Mouse (Mus musculus) stomach, embryonic 15.5 days (tissue): ENCODE results near the gene Synpo2l. TPM values are rescaled to one million over a fixed set of nuclear protein-coding genes. Genes with fewer than 3 reads are reported as not detected.
"Not testable (repeated sequence)": the region's sequence is repeated elsewhere in the genome, so short reads cannot be mapped to it uniquely, and the experiment has no call there.

Experiments used
- ATAC-seq: fragments of 200-750 bp; cut with Nextera tagmentation; 2 replicates; pipeline ENCODE4 v1.8.0; 2017; ENCODE audit warnings: low read depth, moderate number of reproducible peaks, moderate TSS enrichment; ENCODE audit not compliant: insufficient read depth, low FRiP score
- H3K27ac ChIP-seq: fragments of 300-500 bp; sonication (generic); 2 replicates; pipeline ENCODE4 v1.5.1; 2015; ENCODE audit warnings: mild to moderate bottlenecking, inconsistent platforms
- H3K27me3 ChIP-seq: fragments of 300-500 bp; sonication (generic); replicated peaks from 2 replicates; pipeline ENCODE4 v1.6.1; 2015; ENCODE audit warnings: inconsistent platforms
- H3K36me3 ChIP-seq: fragments of 300-500 bp; sonication (generic); 2 replicates; pipeline ENCODE4 v1.6.1; 2015; ENCODE audit warnings: inconsistent platforms
- H3K4me1 ChIP-seq: fragments of 300-500 bp; sonication (generic); 2 replicates; pipeline ENCODE4 v1.6.1; 2015; ENCODE audit warnings: inconsistent platforms
- H3K4me2 ChIP-seq: fragments of 300-500 bp; sonication (generic); 2 replicates; pipeline ENCODE4 v1.6.1; 2015; ENCODE audit warnings: mild to moderate bottlenecking, inconsistent platforms
- H3K4me3 ChIP-seq: fragments of 300-500 bp; sonication (generic); replicated peaks from 2 replicates; pipeline ENCODE4 v1.5.1; 2015; ENCODE audit warnings: inconsistent platforms
- H3K9ac ChIP-seq: fragments of 300-500 bp; sonication (generic); 2 replicates; pipeline ENCODE4 v1.6.1; 2015; ENCODE audit warnings: inconsistent platforms
- H3K9me3 ChIP-seq: fragments of 300-500 bp; sonication (generic); 2 replicates; pipeline ENCODE4 v1.6.1; 2016; ENCODE audit warnings: inconsistent platforms
- WGBS: fragments of 180-500 bp; shearing (Covaris S2); methylation state at CpG from one replicate; pipeline ENCODE4 v1.1.7; 2015; 5-methylcytosine and 5-hydroxymethylcytosine counted together
- polyA plus RNA-seq: library from polyadenylated mRNA; unstranded; fragments of >200 nt; fragmentation: Nextera tagmentation; extraction: Ambion mirVana; gene quantifications from 2 replicates; pipeline ENCODE4 v1.2.1, GENCODE M21; 2015

The Synpo2l gene
- 0.45 and 0.88 TPM in 2 replicates for polyA plus RNA-seq

DNA sequence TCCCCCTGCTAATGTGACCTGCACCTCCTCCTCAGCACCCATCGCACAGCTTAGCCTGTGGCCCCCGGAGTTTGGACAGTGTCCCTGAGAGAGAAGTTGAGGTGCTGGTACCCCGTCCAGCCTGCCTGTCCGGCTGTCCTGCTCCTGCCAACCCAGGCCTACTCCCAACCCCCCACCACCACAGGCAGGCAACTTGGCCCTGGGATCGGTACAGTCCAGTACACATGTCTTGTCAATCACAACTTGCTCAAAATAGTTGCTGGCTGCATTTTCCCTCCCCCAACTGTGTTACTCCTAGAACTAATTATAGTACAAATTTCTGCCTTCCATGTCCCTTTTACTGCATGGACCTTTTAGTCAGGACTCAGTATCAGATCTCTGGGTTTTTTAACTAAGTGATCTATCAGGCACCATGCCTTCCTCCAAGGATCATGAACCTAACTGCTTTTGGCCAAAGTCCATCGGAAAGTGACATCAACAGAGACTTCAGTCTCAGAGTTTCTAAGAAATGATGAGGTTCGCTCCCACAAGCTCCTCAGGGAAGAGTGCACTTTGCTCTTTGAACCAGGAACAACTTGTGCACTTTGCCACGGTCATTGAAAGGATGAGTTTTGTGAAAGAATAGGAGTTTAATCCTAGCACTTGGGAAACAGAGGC, at the start of gene Synpo2l:
Gene Synpo2l (minus strand): TSS at position 201 of the 657 bp plus-strand sequence.
- Histone ChIP-seq H3K36me3 (no peaks in the 10 kb centered on the region), H3K27me3 (no peaks in the 10 kb centered on the region), H3K4me2 (no peak within 1 kb of the TSS), H3K4me1 (no peaks in the 10 kb centered on the region), H3K9me3 (no peaks in the 10 kb centered on the region), H3K27ac (peak within 1 kb of the TSS; percentile 35; the same call in 1 of the 2 replicates), H3K4me3 (no peak within 1 kb of the TSS), H3K9ac (no peak within 1 kb of the TSS)
- ATAC-seq = no peak
- WGBS = 75% methylated on average over 8 of the region's 8 CpGs

DNA sequence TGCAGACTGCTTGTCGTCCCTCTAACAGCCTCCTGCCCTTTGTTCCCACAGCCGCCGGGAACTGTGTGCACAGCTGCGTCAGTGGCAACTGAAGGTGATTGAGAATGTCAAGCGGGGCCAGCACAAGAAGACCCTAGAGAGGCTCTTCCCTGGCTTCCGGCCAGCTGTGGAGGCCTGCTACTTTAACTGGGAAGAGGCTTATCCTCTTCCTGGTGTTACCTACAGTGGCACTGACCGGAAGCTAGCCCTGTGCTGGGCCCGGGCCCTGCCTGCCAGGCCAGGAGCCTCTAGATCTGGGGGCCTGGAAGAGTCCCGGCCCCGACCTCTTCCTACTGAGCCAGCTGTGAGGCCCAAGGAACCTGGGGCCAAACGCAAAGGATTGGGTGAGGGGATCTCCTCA, 45.7 kb upstream of the Synpo2l start:
- H3K4me2 ChIP-seq = no peak overlapping the region
- H3K9ac ChIP-seq = no peak overlapping the region
- no peaks in the 10 kb centered on the region for H3K9me3 ChIP-seq
- H3K36me3 ChIP-seq = peaks cover 73% of the 10 kb centered on the region
- no peak overlapping the region for H3K4me3 ChIP-seq
- H3K4me1 ChIP-seq = peaks cover 9% of the 10 kb centered on the region
- ATAC-seq = peak; percentile 58
- H3K27ac ChIP-seq = peak overlapping the region; percentile 57; the same call in 1 of the 2 replicates
- H3K27me3 ChIP-seq = no peaks in the 10 kb centered on the region
- WGBS = 65% methylated on average over 11 of the region's 11 CpGs

DNA sequence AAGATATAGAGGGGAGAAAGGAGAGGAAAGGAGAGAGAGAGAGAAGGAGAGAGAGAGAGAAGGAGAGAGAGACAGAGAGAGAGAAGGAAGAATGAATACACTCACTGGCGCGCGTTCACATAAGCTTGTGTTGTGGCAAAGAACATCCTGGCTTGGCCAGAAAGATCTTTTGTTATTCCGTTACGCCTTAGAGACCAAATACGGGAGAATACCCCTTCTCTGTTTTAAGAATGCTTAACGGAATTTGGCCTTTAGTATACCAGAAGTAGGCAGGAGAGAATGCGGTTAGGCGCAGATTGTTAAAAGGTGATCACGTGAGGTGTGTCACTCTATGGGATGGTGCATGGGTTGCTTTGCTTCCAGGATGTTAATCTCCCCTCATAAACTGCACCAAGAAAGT, 40.1 kb upstream of the Synpo2l start:
- no peak for ATAC-seq
- 7% methylated on average over 10 of the region's 10 CpGs for WGBS

DNA sequence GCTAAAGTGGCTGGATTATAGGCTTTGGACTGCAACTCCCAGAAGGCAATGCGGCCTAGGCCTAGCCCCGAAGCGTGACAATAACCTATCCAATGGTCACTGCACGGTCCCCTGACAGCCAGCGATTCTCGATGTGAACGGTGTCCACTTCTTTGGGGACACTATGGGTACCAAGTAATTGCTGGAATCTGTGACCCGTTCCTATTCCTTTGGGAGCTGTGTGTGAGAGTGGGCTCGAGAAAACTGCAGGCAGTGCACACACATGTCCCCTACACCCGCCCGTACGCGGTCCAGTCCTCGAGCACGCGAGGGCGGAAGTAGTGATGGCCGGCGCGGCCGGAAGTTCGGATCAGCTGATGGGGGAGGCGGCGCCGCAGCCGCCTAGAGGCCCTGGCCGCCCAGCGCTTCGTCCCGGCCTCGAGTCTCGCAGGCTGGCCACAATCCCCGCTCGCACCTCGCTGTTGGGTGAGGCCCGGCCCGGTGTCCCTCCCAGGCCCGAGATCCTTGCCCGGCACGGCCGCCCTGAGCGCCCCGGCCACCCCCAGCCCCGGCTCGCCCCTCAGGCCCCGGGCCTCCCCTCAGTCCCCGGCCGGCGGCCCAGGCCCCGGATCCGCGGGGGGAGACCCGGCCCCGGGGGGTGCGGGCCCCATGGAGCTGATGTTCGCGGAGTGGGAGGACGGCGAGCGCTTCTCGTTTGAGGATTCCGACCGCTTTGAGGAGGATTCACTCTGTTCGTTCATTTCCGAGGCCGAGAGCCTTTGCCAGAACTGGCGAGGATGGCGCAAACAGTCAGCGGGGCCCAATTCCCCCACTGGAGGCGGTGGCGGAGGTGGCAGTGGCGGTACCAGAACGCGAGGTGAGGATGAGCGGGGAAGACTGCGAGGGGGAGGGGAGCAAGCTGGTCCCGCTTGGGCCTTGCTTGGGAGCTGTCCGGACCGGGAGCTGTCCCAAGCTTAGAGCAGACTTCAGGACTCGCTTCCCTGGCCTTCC, 39.3 kb upstream of the Synpo2l start, which contains the start of gene Zswim8:
Gene Zswim8 (plus strand): TSS at position 352 of the 990 bp plus-strand sequence.
- peak; percentile 93 for ATAC-seq
- H3K4me1 ChIP-seq = peaks cover 13% of the 10 kb centered on the region
- peak within 1 kb of the TSS; percentile 90 for H3K4me3 ChIP-seq
- H3K36me3 ChIP-seq = peaks cover 26% of the 10 kb centered on the region
- H3K9ac ChIP-seq = peak within 1 kb of the TSS; percentile 99
- peak within 1 kb of the TSS; percentile 86 for H3K27ac ChIP-seq
- H3K27me3 ChIP-seq = no peaks in the 10 kb centered on the region
- peak within 1 kb of the TSS; percentile 79 for H3K4me2 ChIP-seq
- under 1% methylated on average over 80 of the region's 80 CpGs for WGBS
- no peaks in the 10 kb centered on the region for H3K9me3 ChIP-seq

More for the DNA sequence above, 40.1 kb upstream of the Synpo2l start:
- Histone ChIP-seq H3K9ac (peak overlapping the region; percentile 99), H3K36me3 (peaks cover 33% of the 10 kb centered on the region), H3K4me1 (peaks cover 13% of the 10 kb centered on the region), H3K27me3 (no peaks in the 10 kb centered on the region), H3K27ac (no peak overlapping the region), H3K4me2 (peak overlapping the region; percentile 79), H3K9me3 (no peaks in the 10 kb centered on the region), H3K4me3 (peak overlapping the region; percentile 90)

DNA sequence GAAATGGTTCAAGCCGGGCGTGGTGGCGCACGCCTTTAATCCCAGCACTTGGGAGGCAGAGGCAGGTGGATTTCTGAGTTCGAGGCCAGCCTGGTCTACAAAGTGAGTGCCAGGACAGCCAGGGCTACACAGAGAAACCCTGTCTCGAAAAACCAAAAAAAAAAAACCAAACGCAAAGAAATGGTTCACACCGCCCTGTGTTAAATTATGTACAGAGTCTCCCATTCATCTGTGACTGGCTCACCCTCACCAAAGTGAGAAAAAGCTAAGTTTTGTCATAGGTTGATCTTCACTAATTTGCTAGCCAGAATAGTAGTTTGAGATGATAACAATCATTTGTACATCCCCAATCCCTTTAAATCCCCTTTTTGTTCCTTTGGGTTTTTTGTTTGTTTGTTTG, 35.3 kb upstream of the Synpo2l start:
- WGBS = 12% methylated on average over 8 of the region's 8 CpGs
- Histone ChIP-seq H3K4me2 (peak overlapping the region; percentile 58), H3K27ac (peak overlapping the region; percentile 95), H3K4me1 (peaks cover 18% of the 10 kb centered on the region), H3K4me3 (peak overlapping the region; percentile 90), H3K9ac (peak overlapping the region; percentile 85; the same call in 1 of the 2 replicates)
- not testable (repeated sequence) for H3K27me3 ChIP-seq, H3K36me3 ChIP-seq, ATAC-seq, H3K9me3 ChIP-seq

DNA sequence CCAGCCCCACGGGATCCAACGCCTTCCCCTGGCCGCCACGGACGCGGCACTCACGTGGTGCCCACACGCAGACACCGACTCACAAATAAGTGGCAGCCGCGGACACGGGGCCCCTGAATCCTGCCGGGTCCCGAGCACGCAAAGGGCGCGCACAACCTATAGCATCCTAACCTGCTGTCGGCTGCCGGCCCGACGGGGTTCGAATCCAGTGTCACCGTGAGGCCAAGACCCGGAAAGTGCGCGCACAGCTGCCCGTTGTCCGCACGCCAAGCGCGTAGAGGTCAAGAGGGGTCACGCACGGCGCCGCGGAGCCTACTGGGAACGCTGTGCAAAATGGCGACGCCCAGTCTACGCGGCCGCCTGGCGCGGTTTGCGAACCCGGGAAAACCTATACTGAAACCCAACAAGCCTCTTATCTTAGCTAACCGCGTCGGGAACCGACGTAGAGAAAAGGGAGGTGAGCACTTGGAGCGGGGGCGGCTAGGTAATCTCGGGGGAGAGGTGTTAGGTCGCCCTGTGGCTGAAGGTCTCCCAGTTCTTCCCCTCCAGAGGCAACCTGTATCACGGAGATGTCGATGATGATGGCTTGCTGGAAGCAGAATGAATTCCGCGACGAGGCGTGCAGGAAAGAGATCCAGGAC, 34.7 kb upstream of the Synpo2l start, which contains the start of gene Chchd1:
Gene Chchd1 (plus strand): TSS at position 266 of the 641 bp plus-strand sequence.
- Histone ChIP-seq H3K27ac (peak within 1 kb of the TSS; percentile 95), H3K4me3 (peak within 1 kb of the TSS; percentile 90), H3K36me3 (peaks cover 9% of the 10 kb centered on the region; the same call in 1 of the 2 replicates), H3K9ac (peak within 1 kb of the TSS; percentile 85), H3K4me1 (peaks cover 16% of the 10 kb centered on the region; the same call in 1 of the 2 replicates), H3K4me2 (peak within 1 kb of the TSS; percentile 58), H3K9me3 (no peaks in the 10 kb centered on the region), H3K27me3 (no peaks in the 10 kb centered on the region)
- peak; percentile 73 for ATAC-seq
- WGBS = under 1% methylated on average over 61 of the region's 61 CpGs

DNA sequence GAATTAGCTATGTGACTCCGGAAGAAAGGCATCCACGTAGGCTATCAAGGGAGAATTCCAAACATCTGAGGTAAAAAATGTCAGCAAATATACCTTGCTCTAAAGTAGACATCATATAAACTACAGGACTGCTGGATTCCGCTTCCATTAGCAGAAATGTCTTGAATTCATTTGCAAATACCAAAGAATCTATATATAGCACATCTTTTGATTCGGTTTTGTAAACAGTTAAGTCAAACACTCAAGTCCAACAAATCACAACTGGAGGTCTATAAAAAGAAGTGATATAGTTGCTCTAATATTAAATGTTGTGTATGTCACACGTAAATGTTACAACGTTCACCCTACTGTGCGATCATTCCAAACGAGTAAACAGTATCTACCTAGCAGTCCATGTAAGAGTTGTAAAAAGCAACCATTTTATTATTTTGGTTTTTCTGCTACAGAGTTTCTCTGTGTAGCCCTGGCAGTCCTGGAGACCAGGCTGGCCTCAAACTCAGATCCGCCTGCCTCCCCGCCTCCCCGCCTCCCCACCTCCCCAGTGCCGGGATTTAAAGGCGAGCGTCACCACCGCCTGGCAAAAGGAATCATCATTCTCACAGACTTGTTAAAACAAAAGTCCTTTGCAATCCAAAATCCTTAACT, 34.1 kb upstream of the Synpo2l start:
- Histone ChIP-seq H3K27me3 (no peaks in the 10 kb centered on the region), H3K4me3 (peak overlapping the region; percentile 90), H3K36me3 (peaks cover 9% of the 10 kb centered on the region; the same call in 1 of the 2 replicates), H3K4me2 (peak overlapping the region; percentile 58), H3K4me1 (peaks cover 17% of the 10 kb centered on the region), H3K9me3 (no peaks in the 10 kb centered on the region), H3K27ac (peak overlapping the region; percentile 95), H3K9ac (peak overlapping the region; percentile 85)
- WGBS = 3% methylated on average over 15 of the region's 15 CpGs
- ATAC-seq = no peak

DNA sequence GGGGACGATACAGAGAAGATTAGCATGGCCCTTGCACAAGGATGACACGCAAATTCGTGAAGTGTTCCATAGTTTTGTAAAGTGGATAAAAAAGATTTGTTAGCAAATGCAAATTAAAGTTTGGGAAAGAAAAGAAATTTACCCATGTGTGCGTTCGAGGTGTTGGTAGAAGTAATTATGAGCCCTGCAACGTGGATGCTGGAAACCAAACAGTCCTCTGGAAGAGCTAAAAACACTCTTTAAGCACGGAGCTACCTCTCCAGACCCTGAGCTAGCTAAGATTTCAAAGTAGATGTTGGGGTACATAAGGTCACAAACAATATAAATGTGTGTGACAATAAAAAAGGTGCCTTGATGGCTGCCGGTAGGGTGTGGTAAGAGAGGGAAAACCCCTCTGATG, 33.4 kb upstream of the Synpo2l start:
- H3K4me2 ChIP-seq = peak overlapping the region; percentile 58
- H3K36me3 ChIP-seq = peaks cover 9% of the 10 kb centered on the region; the same call in 1 of the 2 replicates
- 72% methylated on average over 8 of the region's 8 CpGs for WGBS
- H3K27me3 ChIP-seq = no peaks in the 10 kb centered on the region
- peak overlapping the region; percentile 23; the same call in 1 of the 2 replicates for H3K27ac ChIP-seq
- H3K9ac ChIP-seq = 0 out of 2 replicates have a peak overlapping the region, but pooled peaks have one; percentile 10
- H3K4me1 ChIP-seq = peaks cover 24% of the 10 kb centered on the region
- no peaks in the 10 kb centered on the region for H3K9me3 ChIP-seq
- H3K4me3 ChIP-seq = peak overlapping the region; percentile 90
- no peak for ATAC-seq

DNA sequence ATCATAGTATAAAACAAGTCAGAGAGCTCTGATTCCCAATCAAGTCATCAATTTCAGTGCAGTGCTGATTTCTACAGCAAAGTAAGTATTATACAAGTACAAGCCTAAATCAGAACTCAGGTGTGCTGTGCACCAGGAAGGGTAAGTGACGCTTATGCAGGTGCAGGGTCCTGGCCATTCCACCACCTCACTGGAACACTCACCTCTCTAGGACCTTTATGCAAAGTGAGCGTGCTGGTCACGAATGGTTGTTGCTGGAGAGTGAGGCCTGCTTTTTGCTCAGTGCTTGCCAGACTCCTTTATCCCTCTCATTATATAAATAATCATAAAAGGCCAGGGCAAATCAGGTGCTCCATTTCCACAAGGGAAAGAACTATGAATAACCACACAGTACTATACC, 32.2 kb upstream of the Synpo2l start:
- whole genome bisulfite sequencing = 67% methylated on average over 3 of the region's 3 CpGs
- H3K4me1 ChIP-seq = peaks cover 32% of the 10 kb centered on the region
- no peak overlapping the region for H3K27ac ChIP-seq
- no peak overlapping the region for H3K4me3 ChIP-seq
- no peak for ATAC-seq
- H3K4me2 ChIP-seq = no peak overlapping the region
- H3K36me3 ChIP-seq = peaks cover 9% of the 10 kb centered on the region; the same call in 1 of the 2 replicates
- H3K27me3 ChIP-seq = no peaks in the 10 kb centered on the region
- H3K9ac ChIP-seq = no peak overlapping the region
- H3K9me3 ChIP-seq = no peaks in the 10 kb centered on the region

DNA sequence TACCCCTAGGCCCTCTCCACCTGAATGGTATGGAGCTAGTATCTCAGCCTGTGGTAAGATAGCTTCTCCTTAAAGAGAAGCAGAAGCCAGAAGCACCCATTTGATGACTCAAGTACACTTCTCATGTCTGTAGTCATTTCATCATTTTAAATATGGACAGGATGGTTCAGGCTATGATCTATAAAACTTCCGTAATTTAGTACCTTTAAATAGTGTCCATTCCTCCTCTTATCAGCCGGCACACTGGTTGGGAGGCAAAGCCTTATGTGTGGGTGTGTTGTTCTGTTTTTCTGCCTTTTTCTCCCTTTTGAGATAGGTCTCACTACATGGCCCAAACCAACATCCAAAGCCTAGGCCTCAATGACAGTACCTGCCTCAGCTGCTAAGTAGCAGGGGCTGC, 30.4 kb upstream of the Synpo2l start:
- Histone ChIP-seq H3K9me3 (no peaks in the 10 kb centered on the region), H3K36me3 (peaks cover 5% of the 10 kb centered on the region), H3K4me3 (no peak overlapping the region), H3K27ac (no peak overlapping the region), H3K9ac (no peak overlapping the region; the same call in 1 of the 2 replicates), H3K27me3 (no peaks in the 10 kb centered on the region), H3K4me1 (peaks cover 30% of the 10 kb centered on the region), H3K4me2 (no peak overlapping the region; the same call in 1 of the 2 replicates)
- 82% methylated on average over 2 of the region's 2 CpGs for WGBS
- ATAC-seq = no peak

DNA sequence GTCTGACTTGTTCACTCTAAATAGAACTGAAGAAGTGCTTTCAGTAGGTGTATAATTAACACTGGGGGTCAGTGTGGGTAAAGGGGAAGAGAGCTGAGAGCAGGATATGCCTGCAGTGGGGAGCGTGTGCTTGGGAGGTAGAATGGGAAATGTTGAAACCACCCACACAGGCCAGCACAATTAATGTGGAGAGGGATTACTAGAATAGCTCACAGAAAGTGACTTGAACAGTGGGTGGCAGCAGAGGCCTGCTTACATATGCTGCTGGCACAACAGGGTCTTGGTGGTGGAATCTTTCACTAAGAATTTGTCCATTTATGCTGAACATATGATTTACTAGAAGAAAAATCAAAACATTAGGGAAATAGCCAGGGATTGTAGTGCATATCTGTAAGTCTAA, 28.8 kb upstream of the Synpo2l start:
- peaks cover 17% of the 10 kb centered on the region for H3K36me3 ChIP-seq
- H3K9me3 ChIP-seq = no peaks in the 10 kb centered on the region
- WGBS = 19% methylated on average over 1 of the region's 1 CpGs
- no peaks in the 10 kb centered on the region for H3K27me3 ChIP-seq
- H3K4me3 ChIP-seq = peak overlapping the region; percentile 76
- H3K4me1 ChIP-seq = peaks cover 29% of the 10 kb centered on the region
- peak overlapping the region; percentile 72 for H3K4me2 ChIP-seq
- no peak overlapping the region for H3K9ac ChIP-seq
- ATAC-seq = no peak
- H3K27ac ChIP-seq = 0 out of 2 replicates have a peak overlapping the region, but pooled peaks have one; percentile 8
